Mouse (Mus musculus) myocyte (in vitro differentiated cells): Measurements from ENCODE around the gene Copz1. TPM values are rescaled to one million over a fixed set of nuclear protein-coding genes. Genes with fewer than 3 reads are reported as not detected.

Experiments
- H3K27me3 ChIP-seq: one replicate; pipeline ENCODE4 v1.6.1; 2011; ENCODE audit not compliant: control insufficient read depth, insufficient read depth, insufficient read length
- H3K36me3 ChIP-seq: one replicate; pipeline ENCODE4 v1.6.1; 2011; ENCODE audit not compliant: control insufficient read depth, insufficient read depth
- H3K4me2 ChIP-seq: one replicate; pipeline ENCODE4 v1.6.1; 2011; ENCODE audit warnings: low read depth, control low read depth
- H3K4me3 ChIP-seq: one replicate; pipeline ENCODE4 v1.5.1; 2011; ENCODE audit warnings: mild to moderate bottlenecking, control low read depth, moderate library complexity
- H3K79me2 ChIP-seq: one replicate; pipeline ENCODE4 v1.6.1; 2011; ENCODE audit not compliant: control insufficient read depth, insufficient read depth
- H3ac ChIP-seq: one replicate; pipeline ENCODE4 v1.6.1; 2011; ENCODE audit not compliant: control insufficient read depth, insufficient read length
- CEBPB ChIP-seq: IDR thresholded peaks from 2 replicates; pipeline ENCODE4 v1.6.1; 2011; ENCODE audit warnings: mild to moderate bottlenecking, moderate library complexity; ENCODE audit not compliant: poor library complexity, insufficient read depth, severe bottlenecking
- E2F4 ChIP-seq: IDR thresholded peaks from one replicate; pipeline ENCODE4 v1.6.1; 2011; ENCODE audit warnings: mild to moderate bottlenecking, control low read depth, moderate library complexity; ENCODE audit not compliant: insufficient read depth
- MAX ChIP-seq: IDR thresholded peaks from one replicate; pipeline ENCODE4 v1.6.1; 2011; ENCODE audit warnings: low read depth, mild to moderate bottlenecking, control low read depth
- MYOD1 ChIP-seq, 3 experiments: IDR thresholded peaks; one replicate each; pipeline ENCODE4 v1.6.1; 2011; ENCODE audit warnings: control low read depth in 2 of 3, low read depth in 2 of 3, mild to moderate bottlenecking in 2 of 3, moderate library complexity in 1 of 3; ENCODE audit not compliant: insufficient read length in 2 of 3, control insufficient read depth in 1 of 3
- MYOG ChIP-seq, 3 experiments: IDR thresholded peaks; one replicate each; pipeline ENCODE4 v1.6.1; 2011; ENCODE audit warnings: control low read depth in 2 of 3, low read depth in 2 of 3, mild to moderate bottlenecking in 2 of 3; ENCODE audit not compliant: insufficient read length in 2 of 3, control insufficient read depth in 1 of 3, insufficient read depth in 1 of 3
- POLR2A ChIP-seq: IDR thresholded peaks from one replicate; pipeline ENCODE4 v1.6.1; 2011; ENCODE audit warnings: low read depth, mild to moderate bottlenecking, control low read depth, moderate library complexity; ENCODE audit not compliant: insufficient read length
- POLR2AphosphoS2 ChIP-seq: IDR thresholded peaks from one replicate; pipeline ENCODE4 v1.6.1; 2011; ENCODE audit warnings: low read depth, control low read depth; ENCODE audit not compliant: insufficient read length
- REST ChIP-seq: IDR thresholded peaks from one replicate; pipeline ENCODE4 v1.6.1; 2011; ENCODE audit warnings: mild to moderate bottlenecking, control low read depth, moderate library complexity; ENCODE audit not compliant: insufficient read depth, insufficient read length
- SRF ChIP-seq: IDR thresholded peaks from one replicate; pipeline ENCODE4 v1.6.1; 2011; ENCODE audit warnings: low read depth; ENCODE audit not compliant: control insufficient read depth, insufficient read length
- TCF12 ChIP-seq: IDR thresholded peaks from one replicate; pipeline ENCODE4 v1.6.1; 2011; ENCODE audit warnings: mild to moderate bottlenecking, control low read depth; ENCODE audit not compliant: poor library complexity, insufficient read depth, severe bottlenecking
- TCF3 ChIP-seq: IDR thresholded peaks from one replicate; pipeline ENCODE4 v1.6.1; 2011; ENCODE audit warnings: low read depth, control low read depth; ENCODE audit not compliant: insufficient read length
- USF1 ChIP-seq: IDR thresholded peaks from one replicate; pipeline ENCODE4 v1.6.1; 2011; ENCODE audit warnings: low read depth, mild to moderate bottlenecking, control low read depth, moderate library complexity
- polyA plus RNA-seq: library from polyadenylated mRNA; unstranded; fragments of >200 nt; fragmentation: generic; extraction: Trizol; gene quantifications from one replicate; pipeline ENCODE4 v1.2.1, GENCODE M21; 2012; ENCODE audit warnings: missing spikeins

Copz1 gene
- polyA plus RNA-seq, 1 experiment, result 172 TPM

- Histone ChIP-seq H3K79me2 (peaks cover 73% of the 10 kb centered on the region), H3K36me3 (peaks cover 9% of the 10 kb centered on the region), H3K27me3 (no peaks in the 10 kb centered on the region), H3ac (no peak overlapping the region), H3K4me3 (no peak overlapping the region), H3K4me2 (no peak overlapping the region)
- TF ChIP-seq USF1, result no peak
- no peak for TF ChIP-seq REST
- no peak for TF ChIP-seq POLR2AphosphoS2
- TF ChIP-seq E2F4, result no peak
- no peak for TF ChIP-seq MYOG (IDR thresholded peaks at IDR 0.05; ENCODE audit: control insufficient read depth in 1 of 3, insufficient read depth in 1 of 3, insufficient read length in 2 of 3, low read depth in 2 of 3)
- no peak for TF ChIP-seq TCF3
- no peak for TF ChIP-seq TCF12
- no peak for TF ChIP-seq MAX
- no peak for TF ChIP-seq SRF
- no peak for TF ChIP-seq CEBPB
- TF ChIP-seq POLR2A, result no peak
- no peak for TF ChIP-seq MYOD1 (IDR thresholded peaks at IDR 0.05; ENCODE audit: control insufficient read depth in 1 of 3, insufficient read length in 2 of 3, low read depth in 2 of 3)
Observed at GRCm38 (mm10) chr15:103284647-103285046, 12.1 kb downstream of the Copz1 start.

- Histone ChIP-seq H3K4me3 (no peak overlapping the region), H3K27me3 (no peaks in the 10 kb centered on the region), H3ac (no peak overlapping the region), H3K4me2 (peak overlapping the region; percentile 14), H3K79me2 (peaks cover 61% of the 10 kb centered on the region), H3K36me3 (peaks cover 21% of the 10 kb centered on the region)
- TF ChIP-seq TCF3 (no peak), SRF (no peak), MAX (no peak), E2F4 (no peak), MYOD1 (IDR thresholded peaks at IDR 0.05; ENCODE audit: control insufficient read depth in 1 of 3, insufficient read length in 2 of 3, low read depth in 2 of 3) (peak in 1 of 3 experiments; percentile 45), MYOG (IDR thresholded peaks at IDR 0.05; ENCODE audit: control insufficient read depth in 1 of 3, insufficient read depth in 1 of 3, insufficient read length in 2 of 3, low read depth in 2 of 3) (peak in 1 of 3 experiments; percentile 41), TCF12 (no peak), REST (no peak), USF1 (no peak), CEBPB (no peak), POLR2AphosphoS2 (no peak)
Observed at GRCm38 (mm10) chr15:103285778-103286417, 13.4 kb downstream of the Copz1 start.

GRCm38 (mm10) chr15:103289600-103289999, 17.1 kb downstream of the Copz1 start:
- Histone ChIP-seq H3K79me2 (peaks cover 29% of the 10 kb centered on the region), H3K36me3 (peaks cover 35% of the 10 kb centered on the region), H3ac (no peak overlapping the region), H3K27me3 (no peaks in the 10 kb centered on the region), H3K4me3 (no peak overlapping the region), H3K4me2 (no peak overlapping the region)
- TF ChIP-seq SRF (no peak), POLR2AphosphoS2 (no peak), E2F4 (no peak), MYOD1 (IDR thresholded peaks at IDR 0.05; ENCODE audit: control insufficient read depth in 1 of 3, insufficient read length in 2 of 3, low read depth in 2 of 3) (no peak), TCF12 (no peak), POLR2A (no peak), TCF3 (no peak), REST (no peak), CEBPB (no peak), USF1 (no peak), MAX (no peak), MYOG (IDR thresholded peaks at IDR 0.05; ENCODE audit: control insufficient read depth in 1 of 3, insufficient read depth in 1 of 3, insufficient read length in 2 of 3, low read depth in 2 of 3) (no peak)

DNA sequence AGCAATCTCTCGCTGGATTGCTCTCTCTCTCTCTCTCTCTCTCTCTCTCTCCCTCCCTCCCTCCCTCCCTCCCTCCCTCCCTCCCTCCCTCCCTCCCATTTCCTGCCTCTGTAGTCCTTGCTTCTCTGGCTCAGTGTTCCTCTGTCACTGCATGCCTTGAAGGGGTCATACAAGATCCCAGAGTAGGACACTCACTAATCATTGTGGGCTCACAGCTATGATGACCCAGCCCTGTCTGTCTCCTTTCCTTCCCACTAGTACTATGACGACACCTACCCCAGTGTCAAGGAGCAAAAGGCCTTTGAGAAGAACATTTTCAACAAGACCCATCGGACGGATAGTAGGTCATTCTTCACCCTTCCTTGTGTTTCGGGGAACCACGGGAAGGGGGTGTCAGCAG, 17.9 kb downstream of the Copz1 start:
- TF ChIP-seq SRF, result no peak
- no peak for TF ChIP-seq POLR2AphosphoS2
- no peak for TF ChIP-seq TCF3
- TF ChIP-seq POLR2A, result no peak
- no peak for TF ChIP-seq MYOG (IDR thresholded peaks at IDR 0.05; ENCODE audit: control insufficient read depth in 1 of 3, insufficient read depth in 1 of 3, insufficient read length in 2 of 3, low read depth in 2 of 3)
- no peak for TF ChIP-seq MYOD1 (IDR thresholded peaks at IDR 0.05; ENCODE audit: control insufficient read depth in 1 of 3, insufficient read length in 2 of 3, low read depth in 2 of 3)
- TF ChIP-seq MAX, result no peak
- Histone ChIP-seq H3ac (no peak overlapping the region), H3K36me3 (peaks cover 38% of the 10 kb centered on the region), H3K79me2 (peaks cover 22% of the 10 kb centered on the region), H3K27me3 (no peaks in the 10 kb centered on the region), H3K4me3 (no peak overlapping the region), H3K4me2 (no peak overlapping the region)
